Mouse (Mus musculus): ENCODE measurements around the gene Ube2u. TPM values are rescaled to one million over a fixed set of nuclear protein-coding genes. Genes with fewer than 3 reads are reported as not detected.

The Ube2u gene
- total RNA-seq, 2 experiments from 2014 or later = not detected

- ATAC-seq (ENCODE audit: poor library complexity, severe bottlenecking) = no peak
These were observed 60.8 kb downstream of the Ube2u start for GRCm38 (mm10) chr4:100539483-100539882.

- ATAC-seq (ENCODE audit: poor library complexity, severe bottlenecking) = peak; percentile 87
These were observed 69.3 kb downstream of the Ube2u start for GRCm38 (mm10) chr4:100547905-100548304.

- ATAC-seq (ENCODE audit: poor library complexity, severe bottlenecking) = no peak
These were observed 74.6 kb downstream of the Ube2u start for GRCm38 (mm10) chr4:100553296-100553695.

- no peak for ATAC-seq (ENCODE audit: poor library complexity, severe bottlenecking)
These were observed 109.9 kb downstream of the Ube2u start for GRCm38 (mm10) chr4:100588236-100589206.

GRCm38 (mm10) chr4:100595771-100596170 is 117.1 kb downstream of the Ube2u start:
- no peak for ATAC-seq (ENCODE audit: poor library complexity, severe bottlenecking)

- no peak for ATAC-seq (ENCODE audit: poor library complexity, severe bottlenecking)
These were observed 118.0 kb downstream of the Ube2u start for GRCm38 (mm10) chr4:100596630-100597029.

GRCm38 (mm10) chr4:100597049-100597448 is 118.4 kb downstream of the Ube2u start:
- no peak for ATAC-seq (ENCODE audit: poor library complexity, severe bottlenecking)

All from megakaryocyte, adult 5-6 weeks (primary cell).